Mouse (Mus musculus) embryo, embryonic 11 days (tissue): Measurements from ENCODE around the gene Akap13.

ENCODE experiments used
- DNase-seq: peaks from one replicate; pipeline ENCODE4 v3.0.0-alpha.2; 2015

Akap13 gene

DNA sequence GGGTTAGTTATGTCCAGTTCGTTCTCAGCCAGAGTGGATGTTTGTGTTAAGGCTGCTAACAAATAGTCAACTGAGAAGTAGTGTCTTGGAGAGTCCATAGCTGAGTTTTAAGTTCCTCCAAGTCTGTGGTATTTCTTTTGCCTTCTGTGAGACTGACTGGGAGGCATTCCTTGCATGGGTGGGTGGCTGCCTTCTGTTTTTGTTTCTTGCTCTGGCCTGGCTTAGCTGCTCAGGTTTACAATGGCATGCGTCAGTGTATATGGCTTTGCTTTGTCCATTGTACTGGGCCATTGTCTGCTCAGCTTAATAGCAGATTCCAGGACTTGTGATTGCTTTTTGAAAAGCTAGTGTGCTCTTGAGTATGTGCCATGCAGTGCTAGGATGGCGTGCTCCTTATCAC lies 65.9 kb downstream of the Akap13 start:
- DNase-seq: peak; percentile 41

DNA sequence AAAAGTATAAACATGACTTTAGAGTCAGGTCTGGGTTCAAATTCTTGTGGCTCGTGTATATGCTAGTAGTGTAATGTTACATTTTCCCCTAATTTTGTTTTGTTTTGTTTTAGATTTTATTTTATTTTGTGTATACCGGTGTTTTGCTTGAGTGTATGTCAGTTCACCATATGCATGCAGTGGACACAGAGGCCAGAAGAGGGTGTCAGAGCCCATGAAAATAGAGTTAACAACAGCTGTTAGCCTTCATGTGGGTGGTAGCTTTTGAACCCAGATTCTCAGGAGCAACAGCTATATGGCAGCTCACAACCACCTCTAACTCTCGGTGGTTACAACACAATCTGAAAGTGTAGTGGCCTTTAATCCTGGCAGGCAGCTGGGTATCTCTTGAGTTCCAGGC lies 66.9 kb downstream of the Akap13 start:
- DNase-seq: no peak

GRCm38 (mm10) chr7:75524789-75525569 lies 69.6 kb downstream of the Akap13 start:
- DNase-seq: no peak

GRCm38 (mm10) chr7:75525716-75526401 lies 70.5 kb downstream of the Akap13 start:
- no peak for DNase-seq

DNA sequence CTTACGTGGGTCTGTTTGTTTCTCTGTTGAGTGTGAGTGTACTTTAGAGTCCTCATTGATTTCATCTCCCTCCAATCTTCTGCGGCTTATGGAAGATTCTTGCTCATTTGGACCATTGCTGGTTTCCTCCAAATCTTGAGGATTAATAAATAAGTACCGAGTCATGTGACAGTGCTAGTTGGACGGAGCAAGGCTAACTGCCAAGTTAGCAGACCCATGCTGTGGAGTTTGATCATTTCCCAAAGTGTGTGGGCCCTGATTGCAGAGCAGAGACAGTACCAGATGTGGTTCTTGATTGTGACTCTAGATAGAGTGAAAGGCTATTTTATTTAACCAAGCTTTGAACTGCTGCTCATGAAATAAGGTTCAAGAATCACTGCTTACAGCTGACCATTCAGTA lies 73.4 kb downstream of the Akap13 start:
- no peak for DNase-seq

- no peak for DNase-seq
Measured at GRCm38 (mm10) chr7:75529857-75530437, 74.6 kb downstream of the Akap13 start.

DNA sequence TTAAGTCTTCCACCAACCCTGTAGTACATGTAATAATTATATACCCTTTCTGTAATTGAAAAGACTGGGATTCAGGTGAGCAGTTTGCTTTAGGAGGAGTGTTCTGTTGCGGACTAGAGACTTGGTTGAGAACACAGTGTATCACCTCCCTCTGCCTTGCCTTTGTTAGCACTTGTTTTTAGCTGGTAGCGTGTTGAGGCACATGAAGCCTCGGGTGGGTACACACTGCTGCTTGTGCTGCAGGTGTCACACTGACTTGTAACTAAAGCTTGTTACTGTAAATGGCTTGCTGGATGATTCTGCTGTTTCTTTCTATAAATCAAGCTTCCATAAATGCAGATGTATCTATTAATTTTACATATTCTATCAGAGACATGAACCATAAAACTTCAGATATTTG lies 75.3 kb downstream of the Akap13 start:
- DNase-seq: no peak

DNA sequence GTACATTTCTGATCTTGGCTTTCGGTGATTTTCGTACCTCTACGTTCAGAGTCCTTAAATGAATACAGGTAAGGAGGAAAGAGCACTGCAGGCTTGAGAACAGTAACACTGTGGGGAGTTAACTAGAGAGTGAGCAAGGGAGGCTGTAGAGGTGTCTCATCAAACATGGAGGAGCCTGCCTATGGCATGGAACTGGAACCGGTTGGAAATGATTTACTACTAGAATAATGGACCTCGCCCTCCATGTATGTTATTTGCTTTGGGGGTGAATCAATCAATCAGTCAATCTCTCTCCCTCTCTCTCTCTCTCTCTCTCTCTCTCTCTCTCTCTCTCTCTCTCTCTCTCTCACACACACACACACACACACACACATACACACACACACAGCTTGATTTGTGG lies 77.7 kb downstream of the Akap13 start:
- DNase-seq: no peak

- DNase-seq: no peak
Measured at GRCm38 (mm10) chr7:75536298-75536697, 81.0 kb downstream of the Akap13 start.

GRCm38 (mm10) chr7:75537567-75537966 lies 82.2 kb downstream of the Akap13 start:
- no peak for DNase-seq

- DNase-seq: no peak
Measured at GRCm38 (mm10) chr7:75538513-75538912, 83.2 kb downstream of the Akap13 start.

GRCm38 (mm10) chr7:75539168-75539567 lies 83.8 kb downstream of the Akap13 start:
- DNase-seq: no peak

- DNase-seq: no peak
Measured at GRCm38 (mm10) chr7:75549856-75550255, 94.5 kb downstream of the Akap13 start.

DNA sequence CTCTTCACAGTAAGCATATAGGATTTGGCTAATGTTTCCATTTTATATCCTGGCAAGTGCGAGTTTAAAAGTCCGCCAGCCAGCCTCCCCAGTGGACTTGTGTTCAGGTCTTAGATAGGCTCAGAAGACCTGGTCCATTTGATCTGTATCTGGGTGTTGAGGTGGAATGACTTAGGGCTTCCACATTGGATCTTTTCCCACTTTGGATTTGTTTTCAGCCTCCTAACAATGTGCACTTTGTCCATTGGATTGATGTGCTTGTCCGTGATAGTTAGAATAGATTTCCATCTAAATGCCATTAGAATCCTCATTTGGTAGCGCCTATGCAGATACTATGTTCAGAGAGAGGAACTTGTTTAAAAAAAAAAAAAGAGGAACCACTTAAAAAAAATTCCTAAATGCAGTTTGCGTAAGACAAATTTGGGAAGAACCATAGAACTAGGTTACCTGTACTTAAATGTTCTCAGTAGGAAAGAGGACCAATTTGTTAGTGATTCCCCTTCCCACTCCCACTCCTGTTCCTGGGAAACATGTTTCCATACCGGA lies 95.5 kb downstream of the Akap13 start:
- DNase-seq: no peak

- no peak for DNase-seq
Measured at GRCm38 (mm10) chr7:75553002-75553666, 97.8 kb downstream of the Akap13 start.

- no peak for DNase-seq
Measured at GRCm38 (mm10) chr7:75553667-75554045, 98.3 kb downstream of the Akap13 start.

DNA sequence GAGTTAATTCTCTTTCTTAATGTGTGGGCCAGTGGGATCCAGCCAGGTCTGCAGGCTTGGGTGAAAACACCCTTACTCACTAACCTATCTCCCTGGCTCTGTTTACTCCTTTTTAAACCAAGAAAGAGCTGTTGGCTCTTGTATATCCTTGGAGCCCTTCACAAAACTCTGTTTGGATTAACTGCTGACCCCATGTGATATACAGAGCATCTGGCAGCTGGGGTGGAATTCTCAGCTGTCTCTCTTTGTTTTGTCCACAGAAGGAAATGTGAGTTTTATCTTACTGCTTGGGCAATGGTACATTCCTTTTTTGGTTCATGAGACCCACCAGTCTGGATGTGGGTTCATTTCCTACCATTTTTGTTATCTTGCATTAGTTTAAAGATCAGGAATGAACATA lies 98.7 kb downstream of the Akap13 start:
- no peak for DNase-seq

DNA sequence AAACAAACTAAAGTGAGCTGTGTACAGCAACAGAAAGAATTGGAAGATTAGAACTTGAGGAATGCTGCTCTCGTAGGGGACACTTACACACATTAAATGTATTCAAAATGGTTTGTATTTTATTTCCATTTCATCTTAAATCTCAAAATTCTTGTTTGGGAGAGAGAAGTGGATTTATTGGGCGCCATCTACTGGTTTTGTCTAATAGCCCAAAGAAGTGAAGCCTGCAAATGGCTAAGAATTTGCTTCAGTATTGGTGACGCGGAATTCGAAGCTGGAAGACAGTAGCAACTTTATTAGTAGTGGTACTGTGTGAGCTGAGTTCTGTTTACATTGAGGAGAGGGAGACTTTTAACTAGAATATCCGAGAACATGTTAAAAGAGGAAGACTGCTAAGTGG lies 100.6 kb downstream of the Akap13 start:
- DNase-seq: peak; percentile 38

GRCm38 (mm10) chr7:75558225-75558624 lies 102.9 kb downstream of the Akap13 start:
- DNase-seq: peak; percentile 20

DNA sequence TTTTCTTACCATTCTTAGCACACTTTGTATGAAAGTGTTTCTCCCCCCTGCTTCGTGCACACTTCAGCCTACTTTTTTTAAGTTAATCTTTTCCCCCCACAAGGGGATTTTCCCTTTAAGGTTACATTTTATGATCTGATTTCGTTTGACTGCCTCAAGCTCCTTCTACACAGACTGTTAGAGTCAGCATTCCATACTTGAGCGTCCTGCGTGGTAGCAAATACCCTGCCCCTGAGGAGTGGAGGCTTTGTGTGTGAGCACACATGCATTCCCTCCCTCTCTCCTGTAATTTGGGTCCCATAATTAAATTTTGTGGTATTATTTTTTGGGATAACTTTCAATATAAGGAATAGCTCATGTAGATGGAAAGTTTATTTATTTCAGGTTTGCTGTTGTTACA lies 103.8 kb downstream of the Akap13 start:
- no peak for DNase-seq

DNA sequence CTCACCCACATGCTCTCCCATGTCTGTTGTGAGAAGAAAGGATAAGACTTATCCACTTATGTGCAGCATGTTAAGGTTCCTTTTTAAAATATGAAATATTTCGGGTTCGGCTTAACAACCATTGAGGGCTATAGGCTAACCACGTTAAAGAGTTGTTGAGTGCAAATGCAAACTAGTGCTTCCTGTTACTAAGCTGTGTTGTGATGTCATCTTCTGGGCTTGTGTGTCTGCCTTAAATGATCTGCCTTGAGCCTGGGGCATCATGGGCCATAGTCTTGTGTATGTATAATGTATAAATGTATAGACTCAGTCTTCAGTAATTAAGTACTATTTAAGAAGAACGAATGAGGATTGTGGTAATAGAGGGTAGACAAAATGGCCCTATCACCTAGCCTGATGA lies 104.6 kb downstream of the Akap13 start:
- DNase-seq: no peak

DNA sequence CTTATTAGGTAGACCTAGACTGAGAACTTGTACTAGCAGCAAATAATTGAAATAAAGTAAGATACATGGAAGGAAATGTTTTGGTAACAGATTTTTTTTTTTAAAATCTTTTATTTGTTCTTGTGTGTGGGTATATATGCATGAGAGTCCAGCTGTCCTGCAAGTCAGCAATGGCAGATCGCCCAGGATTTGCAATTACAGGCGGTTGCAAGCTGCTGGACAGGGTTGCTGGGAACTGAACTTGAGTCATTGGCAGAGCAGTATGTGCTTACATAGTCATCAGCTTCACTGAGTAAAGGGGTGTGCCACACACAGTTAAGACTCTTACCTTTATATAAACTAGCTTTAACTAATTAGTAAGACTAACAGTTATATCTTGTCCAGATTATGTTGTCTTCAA lies 105.2 kb downstream of the Akap13 start:
- no peak for DNase-seq

- no peak for DNase-seq
Measured at GRCm38 (mm10) chr7:75561134-75561533, 105.8 kb downstream of the Akap13 start.
